7 mouse cellular contexts compared by ENCODE assay signal in genomic region chr9:37552536-37553293, GRCm38 (mm10). TPM values are rescaled to one million over a fixed set of nuclear protein-coding genes. Genes with fewer than 3 reads are reported as not detected.
DNase-seq lines count a peak whose midpoint lies in the region; ATAC-seq and TF ChIP-seq lines count a peak whose summit lies in the region.

Nrgn (minus strand) TSS chr9:37552904.

- H3K4me2 ChIP-seq in intestine, embryonic 15.5 days (replicated peaks) = peak within 1 kb of the TSS; percentile 85

- peak; percentile 80 for DNase-seq in WW6 (ENCODE audit: low read depth, low spot score)
- peak; percentile 75 for DNase-seq in embryo, embryonic 11.5 days (ENCODE audit: low read depth, low spot score)
- DNase-seq in gastrocnemius, postnatal 36 days = peak; percentile 57 to 70
- DNase-seq in left cerebral cortex, postnatal 25 days (ENCODE audit: low spot score in 2 of 2) = peak; percentile 88 to 97
- DNase-seq in mesoderm, embryonic 11.5 days (ENCODE audit: low read depth, low spot score) = peak; percentile 89

- H3K36me3 ChIP-seq in intestine, embryonic 15.5 days = no peaks in the 10 kb centered on the region
- no peaks in the 10 kb centered on the region for H3K36me3 ChIP-seq in small intestine, adult 2 months (ENCODE audit: control insufficient read depth, insufficient read depth, low read length)

- peaks cover 34% of the 10 kb centered on the region for H3K27me3 ChIP-seq in intestine, embryonic 15.5 days (replicated peaks)
- H3K27me3 ChIP-seq in small intestine, adult 2 months (ENCODE audit: control insufficient read depth, insufficient read depth, low read length) = peaks cover 9% of the 10 kb centered on the region

- intact Hi-C loops in gastrocnemius, postnatal 36 days (cut with DNase I) = no loop called here
- intact Hi-C loops in left cerebral cortex, postnatal 25 days (cut with DNase I) = loop anchor here (1.0 to 5.0 kb wide), 3 partner anchors 16 to 125 kb away; partner anchors contain the start of gene Spa17

- H3K4me1 ChIP-seq in intestine, embryonic 15.5 days (replicated peaks) = peaks cover 13% of the 10 kb centered on the region
- H3K4me1 ChIP-seq in small intestine, adult 2 months (ENCODE audit: control insufficient read depth, insufficient read depth, insufficient read length, low read length) = peaks cover 5% of the 10 kb centered on the region

- H3K4me3 ChIP-seq in intestine, embryonic 15.5 days (replicated peaks) = peak within 1 kb of the TSS; percentile 38
- peak within 1 kb of the TSS; percentile 48 for H3K4me3 ChIP-seq in small intestine, adult 2 months (ENCODE audit: low read depth, low read length)

- no peak within 1 kb of the TSS for H3K27ac ChIP-seq in intestine, embryonic 15.5 days
- H3K27ac ChIP-seq in small intestine, adult 2 months (ENCODE audit: insufficient read depth, low read depth, low read length) = no peak within 1 kb of the TSS

- ATAC-seq in intestine, embryonic 15.5 days = peak; percentile 97

- 4% methylated on average over 31 of the region's 31 CpGs for whole genome bisulfite sequencing in intestine, embryonic 15.5 days
- 4% methylated on average over 31 of the region's 31 CpGs for WGBS in small intestine, adult 2 months

- peak within 1 kb of the TSS; percentile 33 for H3K9ac ChIP-seq in intestine, embryonic 15.5 days

- no peaks in the 10 kb centered on the region for H3K9me3 ChIP-seq in intestine, embryonic 15.5 days

- no peak for TF ChIP-seq CTCF in small intestine, adult 2 months (IDR thresholded peaks at IDR 0.05; ENCODE audit: extremely low read depth, insufficient read length, insufficient replicate concordance, low read depth, low read length)

- TF ChIP-seq POLR2A in small intestine, adult 2 months (IDR thresholded peaks at IDR 0.05; ENCODE audit: low read depth, low read length) = no peak

RNA-seq across cellular contexts. Expression of gene Nrgn, which starts in this region (rescaled TPM):
- total RNA-seq in gastrocnemius, postnatal 36 days (2021) = under 1 TPM; 0.35 to 0.66 TPM
- polyA plus RNA-seq in intestine, embryonic 15.5 days (2015; fragmentation: Nextera tagmentation; extraction: Ambion mirVana) = 2.9 and 3.7 TPM in 2 replicates
- 1,000 to 10,000 TPM; 2,274 to 2,374 TPM for total RNA-seq in left cerebral cortex, postnatal 25 days (2021)
- 3.1 and 7.8 TPM in 2 replicates for polyA plus RNA-seq in small intestine, adult 2 months (2012; rRNA removed)

Comparison
In these comparisons a context has a peak if more than half of its experiments do, and no peak if none do; other contexts are left out.
1. RNA of gene Nrgn (total RNA-seq): 2,274 to 2,374 TPM in left cerebral cortex, postnatal 25 days; 0.35 to 0.66 TPM in gastrocnemius, postnatal 36 days; every median in the first group is over 1,000 times any median in the second.
2. Peak in DNase-seq in gastrocnemius, postnatal 36 days; RNA of the gene not detected or under 1 TPM.
3. Peak in every context shown above with its lines, with median percentiles within 50 percentile points of each other: DNase-seq.